Mouse (Mus musculus) midbrain, postnatal 0 days (tissue): ENCODE data around the gene Asap2. TPM values are rescaled to one million over a fixed set of nuclear protein-coding genes. Genes with fewer than 3 reads are reported as not detected.

ENCODE experiments used
- ATAC-seq: fragments of 200-750 bp; cut with Nextera tagmentation; 2 replicates; pipeline ENCODE4 v1.8.0; 2017; ENCODE audit warnings: moderate number of reproducible peaks, mild to moderate bottlenecking, moderate TSS enrichment, moderate library complexity; ENCODE audit not compliant: low FRiP score
- DNase-seq: peaks from one replicate; pipeline ENCODE4 v3.0.0-alpha.2; 2015; ENCODE audit warnings: low spot score
- H3K27ac ChIP-seq: fragments of 300-500 bp; sonication (generic); 2 replicates; pipeline ENCODE4 v1.5.1; 2014; ENCODE audit warnings: low read depth, mild to moderate bottlenecking, low read length, mixed read lengths
- H3K27me3 ChIP-seq: fragments of 300-500 bp; sonication (generic); 2 replicates; pipeline ENCODE4 v1.6.1; 2014; ENCODE audit warnings: low read length, control low read depth, mixed read lengths; ENCODE audit not compliant: insufficient read depth
- H3K36me3 ChIP-seq: fragments of 300-500 bp; sonication (generic); 2 replicates; pipeline ENCODE4 v1.6.1; 2014; ENCODE audit warnings: low read length, control low read depth, mixed read lengths; ENCODE audit not compliant: insufficient read depth
- H3K4me1 ChIP-seq: fragments of 300-500 bp; sonication (generic); 2 replicates; pipeline ENCODE4 v1.6.1; 2014; ENCODE audit warnings: mild to moderate bottlenecking, control low read depth, antibody characterized with exemption, low read length, mixed read lengths; ENCODE audit not compliant: insufficient read depth
- H3K4me2 ChIP-seq: fragments of 300-500 bp; sonication (generic); 2 replicates; pipeline ENCODE4 v1.6.1; 2014; ENCODE audit warnings: low read depth, mild to moderate bottlenecking, low read length, mixed read lengths; ENCODE audit not compliant: poor library complexity, severe bottlenecking
- H3K4me3 ChIP-seq: fragments of 300-500 bp; sonication (generic); 2 replicates; pipeline ENCODE4 v1.5.1; 2014; ENCODE audit warnings: low read depth, mild to moderate bottlenecking, low read length, moderate library complexity
- H3K9ac ChIP-seq: fragments of 300-500 bp; sonication (generic); replicated peaks from 2 replicates; pipeline ENCODE4 v1.6.1; 2014; ENCODE audit warnings: mild to moderate bottlenecking, low read length, moderate library complexity, mixed read lengths; ENCODE audit not compliant: poor library complexity, severe bottlenecking
- H3K9me3 ChIP-seq: fragments of 300-500 bp; sonication (generic); 2 replicates; pipeline ENCODE4 v1.6.1; 2016; ENCODE audit warnings: low read length, control low read depth
- CTCF ChIP-seq: IDR thresholded peaks from 2 replicates; pipeline ENCODE4 v1.5.1; 2016; ENCODE audit warnings: antibody characterized with exemption, mild to moderate bottlenecking
- WGBS: fragments of 180-500 bp; shearing (Covaris S2); extraction: QIAGEN DNeasy Blood & Tissue Kit; methylation state at CpG from one replicate; pipeline ENCODE4 v1.1.7; 2014; 5-methylcytosine and 5-hydroxymethylcytosine counted together
- polyA plus RNA-seq: library from polyadenylated mRNA; unstranded; fragments of >200 nt; fragmentation: Nextera tagmentation; extraction: Ambion mirVana; gene quantifications from 2 replicates; pipeline ENCODE4 v1.2.1, GENCODE M21; 2015
- total RNA-seq: library from RNA; depleted of rRNA; stranded (reverse); fragments of >200 nt; gene quantifications from 2 replicates; pipeline ENCODE4 v1.2.3, GENCODE M21; 2014

The Asap2 gene
- total and polyA plus RNA-seq, 2 experiments from 2014 or later: 14.7 to 21.3 TPM

GRCm38 (mm10) chr12:21306721-21307120 is 316.5 kb downstream of the Asap2 start:
- H3K36me3 ChIP-seq: peaks cover 82% of the 10 kb centered on the region
- H3K4me1 ChIP-seq: no peaks in the 10 kb centered on the region
- no peak overlapping the region for H3K4me3 ChIP-seq
- H3K9me3 ChIP-seq: no peaks in the 10 kb centered on the region
- no peak overlapping the region for H3K27ac ChIP-seq
- no peak overlapping the region for H3K9ac ChIP-seq
- 97% methylated on average over 4 of the region's 4 CpGs for WGBS
- TF ChIP-seq CTCF: no peak
- DNase-seq: no peak
- no peak for ATAC-seq
- no peak overlapping the region for H3K4me2 ChIP-seq
- H3K27me3 ChIP-seq: no peaks in the 10 kb centered on the region

- DNase-seq (no peak), ATAC-seq (no peak)
- Histone ChIP-seq H3K27me3 (no peaks in the 10 kb centered on the region), H3K27ac (no peak overlapping the region), H3K9ac (no peak overlapping the region), H3K4me2 (no peak overlapping the region), H3K4me3 (no peak overlapping the region), H3K4me1 (no peaks in the 10 kb centered on the region), H3K9me3 (no peaks in the 10 kb centered on the region), H3K36me3 (peaks cover 66% of the 10 kb centered on the region)
- 88% methylated on average over 5 of the region's 5 CpGs for WGBS
- TF ChIP-seq CTCF: no peak
Measured at GRCm38 (mm10) chr12:21312201-21312600, 321.9 kb downstream of the Asap2 start.

DNA sequence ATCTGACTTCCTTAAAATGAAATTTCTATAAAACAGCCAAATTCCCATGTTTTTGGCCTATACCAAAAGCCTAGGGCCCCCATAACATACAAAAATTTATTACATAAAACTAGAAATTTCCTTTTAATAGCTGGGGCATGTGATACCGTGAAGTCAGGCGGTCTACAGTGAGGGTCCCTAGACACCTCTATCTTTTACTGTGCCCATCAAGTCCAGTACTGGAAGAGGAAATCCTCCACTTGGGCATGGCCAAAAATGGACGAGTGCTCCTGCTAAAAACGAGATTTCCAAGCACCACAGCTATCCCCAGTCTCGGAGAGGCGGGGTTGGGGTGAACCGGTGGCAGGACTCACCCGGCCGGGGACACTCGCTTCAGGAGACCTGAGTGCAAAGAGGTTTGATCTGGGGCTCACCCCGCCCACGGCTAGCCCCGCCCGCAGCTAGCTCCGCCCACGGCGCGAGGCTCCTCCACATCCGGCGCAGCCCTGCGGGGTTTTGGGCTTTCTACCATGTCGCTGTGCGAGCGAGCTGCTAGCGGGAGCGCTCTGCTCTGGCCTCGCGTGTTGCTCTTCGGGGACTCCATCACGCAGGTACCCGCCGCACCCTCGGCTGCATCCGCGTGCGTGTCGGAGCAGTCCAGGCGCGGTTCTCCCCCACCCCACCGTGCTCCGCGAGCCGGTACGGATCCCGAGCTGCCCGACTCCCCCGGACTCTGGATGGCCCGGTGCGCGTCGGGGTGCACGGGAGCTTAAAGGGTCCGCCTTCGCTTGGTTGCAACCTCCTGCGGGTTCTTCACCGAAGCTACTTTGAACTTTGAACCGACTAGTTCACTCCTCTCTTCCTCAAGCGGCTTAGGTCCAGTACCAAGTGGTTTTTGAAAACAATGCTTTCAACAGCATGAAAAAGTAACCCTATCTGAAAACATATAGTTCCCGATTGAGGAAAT is 325.9 kb downstream of the Asap2 start, which contains the start of gene Iah1:
Gene Iah1 (plus strand): TSS at position 467 of the 946 bp plus-strand sequence.
- 2% methylated on average over 58 of the region's 59 CpGs for WGBS
- DNase-seq: peak; percentile 72
- peak within 1 kb of the TSS; percentile 63 for H3K4me3 ChIP-seq

GRCm38 (mm10) chr12:21316869-21317265 is 326.6 kb downstream of the Asap2 start:
- DNase-seq (no peak), ATAC-seq (no peak)
- Histone ChIP-seq H3K36me3 (peaks cover 30% of the 10 kb centered on the region), H3K27ac (no peak overlapping the region), H3K9ac (peak overlapping the region; percentile 59; the same call in 1 of the 2 replicates), H3K9me3 (no peaks in the 10 kb centered on the region), H3K4me1 (no peaks in the 10 kb centered on the region), H3K4me2 (peak overlapping the region; percentile 84), H3K27me3 (no peaks in the 10 kb centered on the region), H3K4me3 (peak overlapping the region; percentile 63)
- no peak for TF ChIP-seq CTCF
- 24% methylated on average over 7 of the region's 7 CpGs for WGBS

More for the DNA sequence above, 325.9 kb downstream of the Asap2 start, which contains the start of gene Iah1:
- Histone ChIP-seq H3K27ac (no peak within 1 kb of the TSS), H3K9me3 (no peaks in the 10 kb centered on the region), H3K36me3 (peaks cover 32% of the 10 kb centered on the region), H3K9ac (peak within 1 kb of the TSS; percentile 59), H3K27me3 (no peaks in the 10 kb centered on the region), H3K4me1 (no peaks in the 10 kb centered on the region), H3K4me2 (peak within 1 kb of the TSS; percentile 84)
- TF ChIP-seq CTCF: no peak
- ATAC-seq: peak; percentile 85

- Histone ChIP-seq H3K4me2 (no peak overlapping the region), H3K27ac (no peak overlapping the region), H3K27me3 (no peaks in the 10 kb centered on the region), H3K4me1 (no peaks in the 10 kb centered on the region), H3K9ac (no peak overlapping the region), H3K36me3 (peaks cover 23% of the 10 kb centered on the region), H3K9me3 (no peaks in the 10 kb centered on the region), H3K4me3 (no peak overlapping the region)
- ATAC-seq (no peak), DNase-seq (peak; percentile 69)
- peak; percentile 78 for TF ChIP-seq CTCF
- WGBS: 74% methylated on average over 12 of the region's 12 CpGs
Measured at GRCm38 (mm10) chr12:21318143-21318895, 328.1 kb downstream of the Asap2 start.
